Mouse (Mus musculus) lung, adult 2 months (tissue): Measurements from ENCODE around the gene Zdhhc16. TPM values are rescaled to one million over a fixed set of nuclear protein-coding genes. Genes with fewer than 3 reads are reported as not detected.

Experiments used
- DNase-seq: peaks from one replicate; pipeline ENCODE4 v3.0.0; 2022
- H3K4me1 ChIP-seq: fragments of 200-500 bp; 2 replicates; pipeline ENCODE4 v1.6.1; 2011; ENCODE audit warnings: low read length; ENCODE audit not compliant: control insufficient read depth, insufficient read depth
- H3K4me3 ChIP-seq: fragments of 200-500 bp; replicated peaks from 2 replicates; pipeline ENCODE3; 2011; ENCODE audit warnings: low read depth, mild to moderate bottlenecking, control low read depth, low read length; ENCODE audit errors: extremely low read depth
- CTCF ChIP-seq: fragments of 200-500 bp; IDR thresholded peaks from 2 replicates; pipeline ENCODE4 v1.5.1; 2011; ENCODE audit warnings: mild to moderate bottlenecking, low read length, control low read depth; ENCODE audit not compliant: insufficient read depth
- POLR2A ChIP-seq: fragments of 200-500 bp; IDR thresholded peaks from 2 replicates; pipeline ENCODE4 v1.6.1; 2011; ENCODE audit warnings: low read depth, mild to moderate bottlenecking, control low read depth, low read length, borderline replicate concordance; ENCODE audit errors: extremely low read depth
- WGBS: fragments of 180-500 bp; shearing (Covaris S2); methylation state at CpG from one replicate; pipeline ENCODE4 v1.1.7; 2018; 5-methylcytosine and 5-hydroxymethylcytosine counted together
- polyA plus RNA-seq: library from polyadenylated mRNA; depleted of rRNA; stranded (reverse); fragments of >200 nt; gene quantifications from 2 replicates; pipeline ENCODE4 v1.2.3, GENCODE M21; 2012

Gene Zdhhc16
- polyA plus RNA-seq, 1 experiment = 91.5 TPM

- WGBS = 83% methylated on average over 7 of the region's 7 CpGs
- no peaks in the 10 kb centered on the region for H3K4me1 ChIP-seq
- no peak for DNase-seq
- no peak overlapping the region for H3K4me3 ChIP-seq
- TF ChIP-seq POLR2A (no peak), CTCF (no peak)
Measured at GRCm38 (mm10) chr19:41943841-41944240, 10.6 kb downstream of the Zdhhc16 start.

GRCm38 (mm10) chr19:41952287-41952686 is 19.0 kb downstream of the Zdhhc16 start:
- WGBS = 71% methylated on average over 4 of the region's 4 CpGs

GRCm38 (mm10) chr19:41953574-41953973 is 20.3 kb downstream of the Zdhhc16 start:
- no peaks in the 10 kb centered on the region for H3K4me1 ChIP-seq
- no peak overlapping the region for H3K4me3 ChIP-seq
- DNase-seq = no peak
- TF ChIP-seq CTCF (no peak), POLR2A (no peak)
- WGBS = 93% methylated on average over 3 of the region's 3 CpGs

More at GRCm38 (mm10) chr19:41952287-41952686, 19.0 kb downstream of the Zdhhc16 start:
- no peak for DNase-seq
- H3K4me1 ChIP-seq = no peaks in the 10 kb centered on the region
- TF ChIP-seq CTCF (no peak), POLR2A (no peak)
- H3K4me3 ChIP-seq = no peak overlapping the region

- H3K4me1 ChIP-seq = no peaks in the 10 kb centered on the region
- no peak for DNase-seq
- 79% methylated on average over 7 of the region's 7 CpGs for WGBS
- no peak overlapping the region for H3K4me3 ChIP-seq
- no peak for TF ChIP-seq POLR2A
- no peak for TF ChIP-seq CTCF
Measured at GRCm38 (mm10) chr19:41969618-41970017, 36.3 kb downstream of the Zdhhc16 start.

GRCm38 (mm10) chr19:41973891-41974794 is 40.9 kb downstream of the Zdhhc16 start:
- no peak overlapping the region for H3K4me3 ChIP-seq
- DNase-seq = no peak
- no peak for TF ChIP-seq CTCF
- TF ChIP-seq POLR2A = no peak
- no peaks in the 10 kb centered on the region for H3K4me1 ChIP-seq
- 67% methylated on average over 13 of the region's 13 CpGs for WGBS

DNA sequence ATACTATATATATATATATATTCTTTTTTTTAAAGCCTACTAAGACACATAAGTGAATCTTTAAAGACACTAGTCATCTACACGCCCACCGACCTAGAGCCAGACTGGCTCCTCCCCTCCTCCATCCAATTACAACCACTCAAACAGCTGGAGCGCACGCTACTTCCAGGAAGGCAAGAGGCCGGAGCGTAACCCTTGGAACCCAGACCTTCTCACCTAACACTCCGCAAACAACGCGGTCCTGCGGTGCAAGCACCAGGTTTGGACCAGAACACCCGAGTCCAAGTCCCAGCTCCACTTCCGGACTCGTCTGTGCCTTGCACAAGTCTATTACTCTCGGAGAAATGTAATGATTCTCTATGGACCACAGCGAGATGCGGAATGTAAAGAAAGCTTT is 47.1 kb downstream of the Zdhhc16 start:
- TF ChIP-seq POLR2A = no peak
- TF ChIP-seq CTCF = no peak
- peak overlapping the region; percentile 66 for H3K4me3 ChIP-seq
- H3K4me1 ChIP-seq = peaks cover 3% of the 10 kb centered on the region; the same call in 1 of the 2 replicates
- WGBS = under 1% methylated on average over 16 of the region's 16 CpGs
- no peak for DNase-seq

DNA sequence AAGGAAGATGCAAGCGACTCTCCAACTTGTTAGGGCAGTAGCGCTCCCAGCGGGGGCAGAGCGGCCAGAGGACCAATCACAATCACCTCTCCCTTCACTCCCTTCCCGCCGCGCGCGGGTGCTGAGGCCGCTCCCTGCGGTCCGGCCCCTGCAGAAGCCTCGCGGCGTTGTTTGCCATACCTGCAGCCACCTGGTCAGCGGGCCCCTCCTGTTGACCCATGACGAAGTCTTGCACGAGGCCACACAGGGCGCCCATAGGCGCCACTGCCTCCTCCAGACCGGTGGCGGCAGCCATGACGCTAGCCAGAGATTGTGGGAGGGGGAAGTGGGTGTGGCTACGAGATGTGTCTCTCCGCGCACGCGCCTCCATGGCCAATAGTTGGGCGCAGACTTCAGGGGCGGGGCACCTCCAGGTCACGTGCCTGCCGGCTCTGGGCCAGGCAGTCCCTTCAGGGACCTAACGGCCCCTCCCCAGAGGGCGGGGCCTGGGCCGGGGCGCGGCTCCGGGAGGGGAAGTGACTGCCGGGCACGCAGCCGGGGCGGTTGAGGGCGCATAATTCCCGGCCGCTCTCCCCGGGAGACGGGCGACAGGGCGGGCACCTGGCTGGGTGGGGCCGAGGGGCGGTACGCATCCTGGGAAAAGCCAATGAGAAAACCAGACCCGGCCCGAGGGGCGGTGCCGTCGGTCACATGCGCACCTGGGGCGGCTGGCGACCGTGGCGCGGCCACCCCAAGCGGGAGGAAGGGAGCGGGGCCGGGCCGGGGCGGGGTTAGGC is 47.7 kb downstream of the Zdhhc16 start, which contains the start of gene Mms19:
Gene Mms19, minus strand, starts transcription at position 339 of the 776 bp plus-strand sequence.
- WGBS = under 1% methylated on average over 68 of the region's 68 CpGs
- H3K4me1 ChIP-seq = peaks cover 3% of the 10 kb centered on the region; the same call in 1 of the 2 replicates

DNA sequence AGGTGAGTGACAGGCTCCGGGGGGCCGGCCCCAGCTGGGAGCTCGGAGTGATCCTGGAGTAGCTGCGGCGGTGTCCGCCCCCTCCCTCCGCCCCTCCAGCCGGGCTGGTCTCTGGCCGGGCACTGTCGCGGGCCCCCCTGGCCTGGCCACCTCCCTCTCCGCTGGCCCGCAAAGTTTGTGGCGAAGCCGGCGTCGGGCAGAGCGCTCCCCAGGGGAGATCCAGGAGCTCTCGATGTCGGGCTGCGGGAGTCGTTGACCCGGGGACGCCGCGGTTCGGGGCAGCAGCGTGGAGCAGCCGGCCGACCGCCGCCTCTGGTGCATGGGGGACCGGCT is 48.3 kb downstream of the Zdhhc16 start, which contains the start of gene Ubtd1:
Gene Ubtd1, plus strand, starts transcription at position 169 of the 333 bp plus-strand sequence.
- TF ChIP-seq CTCF = no peak
- 0 out of 2 replicates have a peak, but pooled peaks have one; percentile 2 for TF ChIP-seq POLR2A
- H3K4me3 ChIP-seq = peak within 1 kb of the TSS; percentile 66
- DNase-seq = no peak
- under 1% methylated on average over 33 of the region's 33 CpGs for WGBS
- H3K4me1 ChIP-seq = peaks cover 3% of the 10 kb centered on the region; the same call in 1 of the 2 replicates

More for the DNA sequence above, 47.7 kb downstream of the Zdhhc16 start, which contains the start of gene Mms19:
- H3K4me3 ChIP-seq = peak within 1 kb of the TSS; percentile 66
- DNase-seq = peak; percentile 99
- peak; percentile 75; the same call in 1 of the 2 replicates for TF ChIP-seq POLR2A
- no peak for TF ChIP-seq CTCF
